Mouse (Mus musculus): Measurements from ENCODE around the gene Ralgps1.

Ralgps1 gene

DNA sequence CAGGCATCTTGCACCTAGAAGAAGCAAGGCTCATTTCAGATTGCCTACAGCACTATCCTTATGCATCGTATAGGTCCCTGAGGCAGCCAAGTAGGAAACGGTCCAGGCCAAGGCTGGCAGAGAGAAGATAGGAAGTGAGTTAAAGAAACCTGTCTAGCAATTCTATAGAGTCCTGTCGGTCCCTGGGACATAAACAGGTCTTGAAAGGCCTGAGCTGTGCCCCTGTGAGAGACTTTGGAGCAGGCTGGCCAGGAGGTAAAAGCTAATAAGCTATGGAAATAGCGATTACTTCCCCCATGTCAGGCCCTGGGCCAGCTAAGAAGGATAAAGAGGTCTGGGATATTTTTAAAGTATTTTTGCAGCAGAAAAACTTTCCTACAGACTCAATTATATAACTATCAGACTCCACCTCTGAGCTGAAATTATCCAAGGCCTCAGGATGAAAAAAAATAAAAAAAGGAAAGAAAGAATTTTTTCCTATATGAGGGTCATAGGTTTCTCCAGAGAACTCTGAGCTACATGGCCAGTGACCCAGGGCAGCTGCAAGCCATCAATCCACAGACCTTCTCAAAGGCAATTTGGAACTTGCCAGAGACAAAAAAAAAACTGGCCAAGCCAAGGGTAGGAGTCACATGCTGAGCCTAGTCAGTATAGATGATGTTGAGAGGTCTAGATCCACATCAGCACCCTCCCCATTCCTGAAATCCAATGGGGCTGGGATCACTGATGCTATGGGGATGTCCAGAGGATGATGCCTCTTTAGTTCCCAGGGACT lies 98.4 kb downstream of the Ralgps1 start:
- peak; percentile 95 for DNase-seq

GRCm38 (mm10) chr2:33271511-33271910 lies 99.8 kb downstream of the Ralgps1 start:
- peak; percentile 90 for DNase-seq

DNA sequence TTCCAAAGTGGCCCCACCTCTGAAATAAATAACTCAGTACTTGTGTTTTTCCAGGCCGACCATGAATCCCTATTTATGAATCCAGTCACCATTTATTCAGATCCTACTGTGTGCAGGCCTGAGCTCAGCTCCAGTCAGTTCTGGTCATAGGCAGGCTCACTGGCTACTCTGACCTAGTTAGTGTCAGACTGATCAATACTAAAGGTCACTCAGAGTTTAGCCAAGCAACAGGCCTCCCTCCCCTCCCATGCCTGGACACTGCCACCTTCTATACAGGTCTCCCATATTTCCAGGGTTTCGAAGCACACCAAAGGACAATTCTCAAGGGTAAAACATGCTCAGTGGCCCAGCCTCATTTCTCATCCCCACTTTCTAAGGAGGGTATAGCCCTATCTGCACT lies 100.7 kb downstream of the Ralgps1 start:
- no peak for DNase-seq

- DNase-seq: peak; percentile 96
Observed at GRCm38 (mm10) chr2:33269132-33269493, 102.2 kb downstream of the Ralgps1 start.

GRCm38 (mm10) chr2:33268384-33269131 lies 102.7 kb downstream of the Ralgps1 start:
- peak; percentile 90 for DNase-seq

DNA sequence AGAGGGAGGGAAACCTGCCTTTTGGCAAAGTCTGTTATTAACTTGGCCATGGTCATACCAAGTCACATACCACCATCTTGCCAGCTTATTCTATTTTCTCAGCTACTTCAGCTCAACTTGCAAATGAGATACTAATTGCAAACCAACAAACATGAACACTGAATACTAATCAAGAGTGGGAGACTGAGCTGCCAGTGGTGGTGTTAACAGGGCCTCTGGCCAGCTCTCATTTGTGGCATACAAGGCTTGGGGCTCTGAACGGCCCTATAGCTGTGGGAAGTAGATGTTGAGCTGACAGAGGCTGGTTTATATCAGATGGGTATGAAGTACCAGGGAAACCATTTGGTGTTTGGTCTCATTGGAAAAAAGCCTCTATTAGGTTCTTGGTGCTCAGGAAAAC lies 104.2 kb downstream of the Ralgps1 start:
- DNase-seq: no peak

DNA sequence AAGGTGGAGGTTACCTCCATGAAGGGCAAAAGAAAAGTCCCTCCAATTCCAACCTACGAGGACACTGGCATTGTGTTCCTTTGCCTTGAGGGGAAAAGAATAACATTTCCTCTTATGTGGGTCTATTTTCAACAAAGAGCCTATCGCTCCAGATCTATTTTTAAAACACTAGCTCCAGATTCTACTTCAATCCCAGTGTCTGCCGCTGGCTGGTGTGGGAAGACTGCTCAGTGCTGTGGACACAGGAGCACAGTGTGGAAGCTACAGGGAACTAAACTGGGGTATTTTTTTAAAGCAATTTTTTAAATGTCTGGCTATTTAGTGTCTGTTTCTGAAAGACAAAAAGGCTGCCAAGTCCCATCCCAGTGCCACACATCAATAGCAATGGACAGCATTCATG lies 105.5 kb downstream of the Ralgps1 start:
- no peak for DNase-seq

- peak; percentile 90 for DNase-seq
Observed at GRCm38 (mm10) chr2:33261475-33261874, 109.8 kb downstream of the Ralgps1 start.

GRCm38 (mm10) chr2:33260772-33261171 lies 110.5 kb downstream of the Ralgps1 start:
- peak; percentile 93 for DNase-seq

DNA sequence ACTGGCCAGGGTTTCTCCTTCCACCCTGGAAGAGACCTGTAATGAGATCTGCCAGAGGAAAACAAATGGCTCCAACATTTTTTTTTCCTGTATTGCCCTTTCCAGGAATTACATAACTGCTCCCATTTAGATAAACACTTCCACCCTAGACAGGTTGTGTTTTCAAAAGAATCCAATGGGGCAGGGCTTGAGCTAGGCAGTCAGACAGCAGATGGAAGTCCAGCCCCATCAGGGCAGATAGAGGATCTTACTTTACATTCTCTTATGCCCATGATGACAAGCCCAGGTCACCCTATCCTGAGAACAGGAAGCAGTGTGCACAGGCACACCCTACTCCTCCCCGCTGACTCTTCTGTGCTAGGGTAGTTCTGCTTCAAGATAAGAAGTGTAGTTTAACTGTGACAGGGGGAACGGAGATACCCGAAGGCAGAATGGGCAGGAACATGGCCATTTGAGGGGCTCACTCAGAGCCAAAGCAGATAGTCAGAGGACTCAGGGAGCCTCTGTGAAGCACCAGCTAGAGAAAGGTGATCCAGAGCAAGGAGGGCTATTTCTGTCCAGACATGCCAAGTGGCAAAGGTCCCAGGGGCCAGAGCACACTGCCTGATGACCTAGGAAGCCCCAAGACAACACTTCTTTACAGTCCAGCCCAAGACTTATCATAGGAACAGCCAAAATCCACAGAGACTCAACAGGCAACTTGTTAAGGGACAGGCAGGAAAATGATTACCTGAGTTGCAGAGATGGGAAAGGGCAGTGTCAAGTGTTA lies 114.3 kb downstream of the Ralgps1 start:
- peak; percentile 89 for DNase-seq

DNA sequence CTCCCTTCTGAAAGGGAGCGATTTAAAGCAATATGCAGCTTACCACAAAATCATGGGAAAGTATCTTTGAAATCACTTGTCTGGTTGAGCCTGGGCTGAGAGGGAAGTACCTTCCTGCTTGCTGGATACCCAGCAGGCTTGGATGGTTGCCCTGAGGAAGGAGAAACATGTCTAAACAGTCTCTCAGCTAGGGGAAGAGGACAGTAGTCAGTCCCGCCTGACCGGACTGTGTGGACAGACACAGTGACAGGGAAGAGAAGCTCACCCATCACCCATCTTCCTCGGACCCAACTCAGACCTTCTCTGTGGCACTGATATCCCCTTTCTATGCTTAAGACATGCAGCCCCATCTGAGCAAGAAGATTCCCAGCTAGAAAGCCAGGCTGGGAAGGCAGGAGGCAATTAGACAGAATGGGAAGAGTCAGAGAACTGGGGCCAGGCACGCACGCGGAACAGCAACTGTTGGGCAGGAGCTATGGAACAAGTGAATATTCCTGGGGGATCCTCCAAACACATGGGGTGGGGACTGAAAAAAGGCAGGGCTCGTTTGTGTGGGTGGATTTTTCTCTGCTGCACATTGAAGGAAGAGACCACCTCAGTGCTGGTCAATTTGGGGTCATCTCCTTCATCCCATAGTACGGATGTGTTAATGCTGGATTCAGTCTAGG lies 116.8 kb downstream of the Ralgps1 start:
- peak; percentile 95 for DNase-seq

GRCm38 (mm10) chr2:33253572-33254190 lies 117.6 kb downstream of the Ralgps1 start:
- peak; percentile 90 for DNase-seq

DNA sequence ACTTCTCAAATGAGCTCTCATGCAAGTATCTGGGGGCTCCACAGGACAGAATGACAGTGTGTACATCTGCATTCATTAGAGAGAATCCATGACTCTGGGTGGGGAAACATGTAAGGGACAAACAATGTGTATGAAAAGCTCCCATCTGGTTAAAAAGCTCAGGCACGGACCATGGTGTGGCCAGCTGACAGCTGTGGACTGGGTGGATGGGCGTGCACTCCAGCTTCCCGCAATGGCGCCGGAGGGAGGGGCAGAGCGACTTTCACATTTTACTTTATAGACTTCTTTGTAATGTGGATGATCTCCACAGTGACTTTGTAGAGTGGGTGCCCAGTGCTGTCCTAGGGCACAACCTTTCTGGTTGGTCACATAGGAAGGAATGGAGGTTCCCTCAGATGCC lies 118.5 kb downstream of the Ralgps1 start:
- no peak for DNase-seq

GRCm38 (mm10) chr2:33249922-33250633 lies 121.2 kb downstream of the Ralgps1 start:
- DNase-seq: peak; percentile 90

- peak; percentile 71 for DNase-seq
Observed at GRCm38 (mm10) chr2:33248549-33248948, 122.7 kb downstream of the Ralgps1 start.

DNA sequence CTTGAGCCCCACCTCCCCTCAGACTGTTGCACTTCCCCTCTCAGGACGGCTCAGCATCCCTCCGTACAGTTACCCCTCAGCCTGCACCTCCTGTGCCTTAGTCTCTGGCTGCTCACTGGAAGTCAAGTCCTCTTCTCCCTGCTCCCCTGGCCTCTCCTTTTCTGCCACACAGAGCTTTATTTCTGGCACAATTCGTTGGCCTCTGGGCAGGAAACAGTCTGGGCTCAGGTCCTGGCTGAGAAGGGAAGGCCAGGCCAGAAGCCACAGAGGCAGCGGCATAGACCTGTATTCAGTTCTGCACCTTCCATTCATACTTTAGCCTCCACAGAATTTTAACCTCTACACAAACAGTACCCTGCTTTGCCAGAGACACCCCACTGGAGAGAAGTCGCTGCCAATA lies 124.4 kb downstream of the Ralgps1 start:
- no peak for DNase-seq

DNA sequence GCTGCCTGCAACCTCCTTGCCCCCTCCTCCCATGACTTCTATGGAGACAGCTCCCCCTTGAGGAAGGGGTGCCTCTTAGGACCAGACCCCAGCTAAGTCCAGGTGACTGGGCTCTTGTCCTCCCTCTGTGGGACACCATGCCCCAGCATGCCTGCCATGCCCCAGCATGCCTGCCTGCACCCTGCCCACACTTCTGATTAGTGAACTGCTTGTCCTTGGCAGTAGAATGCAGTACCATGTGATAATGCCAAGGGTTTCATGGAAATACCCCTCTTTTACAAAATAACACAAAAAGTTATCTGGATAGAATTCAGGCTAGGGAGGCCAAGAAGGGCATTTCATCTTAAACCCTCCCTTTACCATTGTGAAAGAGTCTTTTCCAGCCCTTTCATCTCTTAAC lies 125.9 kb downstream of the Ralgps1 start:
- no peak for DNase-seq

DNA sequence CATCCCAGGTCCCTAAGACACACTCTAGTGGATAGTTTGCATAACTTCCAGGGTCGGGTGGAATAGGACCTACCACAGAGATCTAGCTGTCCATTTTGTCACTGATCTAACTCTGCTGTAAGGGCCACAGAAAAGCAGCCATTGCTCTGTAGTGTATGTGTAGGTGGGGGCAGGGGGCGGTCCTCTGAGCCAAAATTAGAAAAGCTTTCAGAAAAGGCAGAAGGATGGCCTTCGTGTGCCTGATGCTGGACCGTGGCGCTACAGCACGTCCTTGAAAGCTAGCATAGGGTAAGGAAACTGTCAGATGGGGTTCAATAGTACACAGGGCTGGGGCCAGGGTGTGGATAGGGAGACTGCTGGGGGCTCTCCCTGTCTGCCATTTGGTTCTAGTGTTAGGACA lies 126.4 kb downstream of the Ralgps1 start:
- DNase-seq: no peak

GRCm38 (mm10) chr2:33237581-33237980 lies 133.7 kb downstream of the Ralgps1 start:
- no peak for DNase-seq

DNA sequence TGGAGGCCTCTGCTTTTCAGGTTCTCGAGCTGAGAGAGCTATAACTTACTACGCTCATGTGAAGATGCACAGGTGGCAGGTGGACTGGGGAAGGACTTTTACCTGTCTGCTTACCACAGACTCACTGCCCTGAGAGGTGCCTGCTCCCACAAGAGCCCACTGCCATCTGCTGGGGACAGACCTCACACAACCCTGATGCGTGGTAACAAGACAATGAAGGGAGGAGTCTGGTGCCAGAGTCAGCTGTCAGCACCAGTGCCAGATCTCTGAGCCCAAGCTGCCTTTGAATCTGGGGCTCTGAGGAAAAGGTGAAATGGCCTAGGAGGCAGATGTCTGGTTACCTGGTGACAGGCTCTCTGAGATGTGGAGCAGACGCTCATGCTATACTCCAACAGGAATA lies 136.4 kb downstream of the Ralgps1 start:
- DNase-seq: no peak

DNA sequence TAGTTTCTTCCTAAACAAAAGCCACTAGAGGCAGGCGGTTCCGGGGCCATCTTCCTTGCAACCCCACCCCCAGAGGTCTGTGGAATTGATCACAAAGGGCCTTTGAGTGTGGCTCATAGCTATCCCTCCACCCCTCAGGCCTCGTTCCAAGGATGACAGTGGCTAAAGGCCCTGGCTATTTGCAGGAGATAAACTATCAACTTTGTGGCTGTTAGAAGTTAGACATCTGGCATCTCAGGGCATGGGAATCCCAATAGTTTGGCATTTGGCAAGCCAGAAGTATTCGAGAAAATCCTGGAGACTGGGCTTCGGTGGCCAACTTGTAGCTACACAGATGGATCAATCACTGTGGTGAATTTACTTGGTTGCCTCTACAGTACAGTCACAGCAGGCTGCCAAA lies 137.4 kb downstream of the Ralgps1 start:
- DNase-seq: no peak

Measured in heart, adult 11 months (tissue).